In genomic region chr12:93063864-93064263, GRCm38 (mm10) we compare ENCODE assay signal across 22 mouse cellular contexts.
"Had no signal": no experiment of that assay in that cellular context is flagged by ENCODE, and none has a peak within 500 bp of the region (broad histone marks: within the 10 kb centered on the region; RNA-seq: fewer than 3 reads in every experiment).

No protein-coding gene starts in this region.

- H3K4me1 ChIP-seq: lung, embryonic 15.5 days; megakaryocyte, embryonic 14.5 days; midbrain, embryonic 10.5 days; midbrain, embryonic 12.5 days; neural tube, embryonic 13.5 days; neural tube, embryonic 15.5 days had no signal

- H3K4me2 ChIP-seq: lung, embryonic 15.5 days; midbrain, embryonic 12.5 days; neural tube, embryonic 13.5 days; neural tube, embryonic 15.5 days had no signal

- H3K36me3 ChIP-seq: lung, embryonic 15.5 days; midbrain, embryonic 10.5 days; midbrain, embryonic 12.5 days; neural tube, embryonic 13.5 days; neural tube, embryonic 15.5 days had no signal

- ATAC-seq: lung, postnatal 0 days; midbrain, embryonic 16.5 days had no signal

- H3K4me3 ChIP-seq: lung, embryonic 15.5 days; megakaryocyte, embryonic 14.5 days; midbrain, embryonic 10.5 days; midbrain, embryonic 12.5 days; myocyte; neural tube, embryonic 13.5 days; neural tube, embryonic 15.5 days had no signal

- H3K9ac ChIP-seq: lung, embryonic 15.5 days; midbrain, embryonic 12.5 days; neural tube, embryonic 13.5 days; neural tube, embryonic 15.5 days had no signal

- H3K27ac ChIP-seq: lung, embryonic 15.5 days; macrophage; midbrain, embryonic 10.5 days; midbrain, embryonic 12.5 days; neural tube, embryonic 13.5 days; neural tube, embryonic 15.5 days had no signal

- H3K27me3 ChIP-seq: lung, embryonic 15.5 days; megakaryocyte, embryonic 14.5 days; midbrain, embryonic 12.5 days; neural tube, embryonic 13.5 days; neural tube, embryonic 15.5 days had no signal

- H3K9me3 ChIP-seq: lung, embryonic 15.5 days; megakaryocyte, embryonic 14.5 days; midbrain, embryonic 10.5 days; midbrain, embryonic 12.5 days; neural tube, embryonic 13.5 days; neural tube, embryonic 15.5 days had no signal

- DNase-seq: lung, adult 2 months; lung, postnatal 14 days; lung, postnatal 36 days; midbrain, embryonic 14.5 days; retina, postnatal 1 day; right cerebral cortex, adult 18-20 months; right cerebral cortex, postnatal 25 days; right cerebral cortex, postnatal 4 days; spleen, adult 18-20 months; thymus, adult 18-20 months; thymus, postnatal 14 days; thymus, postnatal 36 days had no signal
